Comparison of ENCODE assay signal across 9 mouse cellular contexts in genomic region chr17:31728968-31729501, GRCm38 (mm10). TPM values are rescaled to one million over a fixed set of nuclear protein-coding genes. Genes with fewer than 3 reads are reported as not detected.
DNase-seq lines count a peak whose midpoint lies in the region; ATAC-seq and TF ChIP-seq lines count a peak whose summit lies in the region.
"Had no signal": no experiment of that assay in that cellular context is flagged by ENCODE, and none has a peak within 500 bp of the region (broad histone marks: within the 10 kb centered on the region; RNA-seq: fewer than 3 reads in every experiment).

No protein-coding gene starts in this region.

- DNase-seq in forebrain, embryonic 10.5 days (ENCODE audit: extremely low spot score, low spot score): no peak
- DNase-seq in forebrain, embryonic 11.5 days (ENCODE audit: low spot score): no peak
- DNase-seq in 3T3-L1 (ENCODE audit: low read depth, low spot score): peak; percentile 84
- DNase-seq in embryo, embryonic 9.5 days (ENCODE audit: extremely low spot score): peak; percentile 31
- no peak for DNase-seq in cerebellum, postnatal 36 days

- 86% methylated on average over 7 of the region's 7 CpGs for WGBS in forebrain, embryonic 10.5 days
- WGBS in forebrain, embryonic 11.5 days: 89% methylated on average over 7 of the region's 7 CpGs
- 74% methylated on average over 7 of the region's 7 CpGs for WGBS in hindbrain, embryonic 12.5 days
- 66% methylated on average over 7 of the region's 7 CpGs for WGBS in limb, embryonic 13.5 days
- WGBS in small intestine, adult 2 months: 33% methylated on average over 7 of the region's 7 CpGs

- H3K27me3 ChIP-seq in forebrain, embryonic 10.5 days (ENCODE audit: poor library complexity, severe bottlenecking): 0 out of 2 replicates have a peak, but pooled peaks cover 3% of the 10 kb centered on the region
- no peaks in the 10 kb centered on the region for H3K27me3 ChIP-seq in forebrain, embryonic 11.5 days (ENCODE audit: control insufficient read depth, insufficient read depth, low read length)
- H3K27me3 ChIP-seq in hindbrain, embryonic 12.5 days: 0 out of 2 replicates have a peak, but pooled peaks cover 2% of the 10 kb centered on the region
- H3K27me3 ChIP-seq in limb, embryonic 13.5 days: no peaks in the 10 kb centered on the region
- no peaks in the 10 kb centered on the region for H3K27me3 ChIP-seq in small intestine, adult 2 months (ENCODE audit: control insufficient read depth, insufficient read depth, low read length)
- H3K27me3 ChIP-seq: embryonic facial prominence, embryonic 13.5 days had no signal

- no peak overlapping the region for H3K4me3 ChIP-seq in forebrain, embryonic 10.5 days
- no peak overlapping the region for H3K4me3 ChIP-seq in forebrain, embryonic 11.5 days (ENCODE audit: low read depth, low read length)
- no peak overlapping the region for H3K4me3 ChIP-seq in hindbrain, embryonic 12.5 days
- no peak overlapping the region for H3K4me3 ChIP-seq in limb, embryonic 13.5 days
- no peak overlapping the region for H3K4me3 ChIP-seq in small intestine, adult 2 months (ENCODE audit: low read depth, low read length)
- H3K4me3 ChIP-seq: embryonic facial prominence, embryonic 13.5 days had no signal

- no peak for TF ChIP-seq POLR2A in small intestine, adult 2 months (IDR thresholded peaks at IDR 0.05; ENCODE audit: low read depth, low read length)

- peaks cover 41% of the 10 kb centered on the region for H3K4me1 ChIP-seq in forebrain, embryonic 10.5 days
- peaks cover 2% of the 10 kb centered on the region; the same call in 1 of the 2 replicates for H3K4me1 ChIP-seq in forebrain, embryonic 11.5 days (replicated peaks; ENCODE audit: control insufficient read depth, insufficient read depth, low read length)
- H3K4me1 ChIP-seq in hindbrain, embryonic 12.5 days: peaks cover 17% of the 10 kb centered on the region
- H3K4me1 ChIP-seq in limb, embryonic 13.5 days: peaks cover 20% of the 10 kb centered on the region
- peaks cover 4% of the 10 kb centered on the region for H3K4me1 ChIP-seq in small intestine, adult 2 months (ENCODE audit: control insufficient read depth, insufficient read depth, insufficient read length, low read length)

- no peaks in the 10 kb centered on the region for H3K36me3 ChIP-seq in forebrain, embryonic 10.5 days (replicated peaks)
- no peaks in the 10 kb centered on the region for H3K36me3 ChIP-seq in forebrain, embryonic 11.5 days (ENCODE audit: control insufficient read depth, insufficient read depth, low read length)
- no peaks in the 10 kb centered on the region for H3K36me3 ChIP-seq in hindbrain, embryonic 12.5 days
- H3K36me3 ChIP-seq in limb, embryonic 13.5 days: no peaks in the 10 kb centered on the region
- no peaks in the 10 kb centered on the region for H3K36me3 ChIP-seq in small intestine, adult 2 months (ENCODE audit: control insufficient read depth, insufficient read depth, low read length)
- H3K36me3 ChIP-seq: embryonic facial prominence, embryonic 13.5 days had no signal

- ATAC-seq in forebrain, embryonic 11.5 days (replicated peaks; ENCODE audit: low FRiP score): no peak
- ATAC-seq in hindbrain, embryonic 12.5 days (ENCODE audit: low FRiP score): 0 out of 2 replicates have a peak, but pooled peaks have one; percentile 40
- peak; percentile 14 for ATAC-seq in limb, embryonic 13.5 days (ENCODE audit: low FRiP score, low read depth)

- peak; percentile 19; the same call in 1 of the 2 replicates for TF ChIP-seq CTCF in small intestine, adult 2 months (IDR thresholded peaks at IDR 0.05; ENCODE audit: extremely low read depth, insufficient read length, insufficient replicate concordance, low read depth, low read length)

- 0 out of 2 replicates have a peak overlapping the region, but pooled peaks have one; percentile 15 for H3K27ac ChIP-seq in forebrain, embryonic 10.5 days
- H3K27ac ChIP-seq in forebrain, embryonic 11.5 days (ENCODE audit: low read depth, low read length): no peak overlapping the region
- H3K27ac ChIP-seq in hindbrain, embryonic 12.5 days: no peak overlapping the region
- H3K27ac ChIP-seq in limb, embryonic 13.5 days: no peak overlapping the region
- H3K27ac ChIP-seq in small intestine, adult 2 months (ENCODE audit: insufficient read depth, low read depth, low read length): no peak overlapping the region
- H3K27ac ChIP-seq: embryonic facial prominence, embryonic 13.5 days had no signal

- H3K4me2 ChIP-seq in forebrain, embryonic 11.5 days (ENCODE audit: low read depth, low read length, severe bottlenecking): no peak overlapping the region
- no peak overlapping the region for H3K4me2 ChIP-seq in hindbrain, embryonic 12.5 days (replicated peaks)
- H3K4me2 ChIP-seq in limb, embryonic 13.5 days (replicated peaks): no peak overlapping the region
- H3K4me2 ChIP-seq: embryonic facial prominence, embryonic 13.5 days had no signal

- H3K9me3 ChIP-seq in forebrain, embryonic 10.5 days: no peaks in the 10 kb centered on the region
- no peaks in the 10 kb centered on the region for H3K9me3 ChIP-seq in forebrain, embryonic 11.5 days (ENCODE audit: control insufficient read depth, low read length)
- H3K9me3 ChIP-seq in hindbrain, embryonic 12.5 days (replicated peaks): no peaks in the 10 kb centered on the region
- no peaks in the 10 kb centered on the region for H3K9me3 ChIP-seq in limb, embryonic 13.5 days
- H3K9me3 ChIP-seq: embryonic facial prominence, embryonic 13.5 days had no signal

- H3K9ac ChIP-seq in forebrain, embryonic 11.5 days (ENCODE audit: low read length): no peak overlapping the region
- no peak overlapping the region for H3K9ac ChIP-seq in hindbrain, embryonic 12.5 days
- H3K9ac ChIP-seq in limb, embryonic 13.5 days: no peak overlapping the region; the same call in 1 of the 2 replicates
- H3K9ac ChIP-seq: embryonic facial prominence, embryonic 13.5 days had no signal

RNA-seq across cellular contexts. Expression of gene Cryaa, which starts 51.4 kb away (rescaled TPM):
- polyA plus RNA-seq in forebrain, embryonic 10.5 days (2016; fragmentation: Nextera tagmentation; extraction: Ambion mirVana): 0.16 TPM in 1 of 2 replicates, not detected in the other
- polyA plus RNA-seq in forebrain, embryonic 11.5 days (2014; fragmentation: Nextera tagmentation; extraction: Ambion mirVana): not detected in 2 replicates
- not detected in 2 replicates for polyA plus RNA-seq in hindbrain, embryonic 12.5 days (2016; fragmentation: Nextera tagmentation; extraction: Ambion mirVana)
- polyA plus RNA-seq in limb, embryonic 13.5 days (2015; fragmentation: Nextera tagmentation; extraction: Ambion mirVana): not detected in 2 replicates
- polyA plus RNA-seq in small intestine, adult 2 months (2012; rRNA removed): not detected in 2 replicates
- polyA plus RNA-seq: embryonic facial prominence, embryonic 13.5 days had no signal

Comparison
In these comparisons a context has a peak if more than half of its experiments do, and no peak if none do; other contexts are left out.
1. DNase-seq: peak in 3T3-L1 (single experiment) and embryo, embryonic 9.5 days (single experiment); none in forebrain, embryonic 10.5 days (single experiment), forebrain, embryonic 11.5 days (single experiment) and cerebellum, postnatal 36 days (0 of 2).